Mouse (Mus musculus) lung, postnatal 0 days (tissue): ENCODE results near the gene Osbp.

Experiments used
- CTCF ChIP-seq: IDR thresholded peaks from 2 replicates; pipeline ENCODE4 v1.5.1; 2016; ENCODE audit warnings: antibody characterized with exemption, mild to moderate bottlenecking
- EP300 ChIP-seq: IDR thresholded peaks from 2 replicates; pipeline ENCODE4 v1.6.1; 2016; ENCODE audit warnings: antibody characterized with exemption, mild to moderate bottlenecking, control low read depth

GRCm38 (mm10) chr19:12004216-12005008, 38.7 kb downstream of the Osbp start:
- no peak for TF ChIP-seq CTCF
- TF ChIP-seq EP300, result no peak
